Comparison of ENCODE assay signal across 1 mouse cellular context in the genomic region with DNA sequence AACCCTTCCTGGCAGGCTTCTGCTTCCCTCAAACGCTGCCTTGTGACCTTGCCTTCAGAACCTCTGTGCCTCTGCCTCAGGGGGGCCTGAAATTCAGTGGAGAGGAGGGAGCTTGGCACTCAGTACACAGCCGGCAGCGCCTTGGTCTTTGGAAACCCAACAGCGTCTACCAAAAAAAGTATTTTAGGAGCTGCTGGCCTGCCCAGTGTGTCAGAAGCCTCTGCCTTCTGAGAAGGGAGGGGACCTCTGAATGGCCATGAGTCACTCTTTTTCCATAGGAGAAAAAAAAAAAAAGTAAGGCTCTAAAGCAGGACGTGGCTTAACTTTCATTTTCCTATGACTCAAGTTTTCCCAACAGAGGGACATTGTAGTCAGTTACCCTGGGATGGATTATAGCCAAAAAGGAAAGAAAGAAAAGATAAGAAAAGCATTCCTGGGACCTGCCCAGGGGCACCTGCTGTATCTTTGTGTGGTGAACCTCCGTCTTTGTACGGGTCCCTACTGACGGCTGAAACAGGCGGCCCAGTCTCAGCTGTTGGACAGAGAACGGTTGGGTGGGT.
TF ChIP-seq lines count a peak whose summit lies in the region.

No protein-coding gene starts in this region.

TF ChIP-seq in CH12.LX, 34 proteins besides CTCF, POLR2A, EP300 and RAD21 (continued from another document):
- TF ChIP-seq SMC3 (IDR thresholded peaks at IDR 0.05; ENCODE audit: low read depth, low read length), result peak; percentile 13; the same call in 1 of the 2 replicates
- peak; percentile 37; the same call in 1 of the 2 replicates for TF ChIP-seq MYC (IDR thresholded peaks at IDR 0.05; ENCODE audit: low read depth, low read length)
- peak; percentile 64; the same call in 1 of the 2 replicates for TF ChIP-seq IRF4 (IDR thresholded peaks at IDR 0.05; ENCODE audit: low read depth, low read length)
